In the genomic region with DNA sequence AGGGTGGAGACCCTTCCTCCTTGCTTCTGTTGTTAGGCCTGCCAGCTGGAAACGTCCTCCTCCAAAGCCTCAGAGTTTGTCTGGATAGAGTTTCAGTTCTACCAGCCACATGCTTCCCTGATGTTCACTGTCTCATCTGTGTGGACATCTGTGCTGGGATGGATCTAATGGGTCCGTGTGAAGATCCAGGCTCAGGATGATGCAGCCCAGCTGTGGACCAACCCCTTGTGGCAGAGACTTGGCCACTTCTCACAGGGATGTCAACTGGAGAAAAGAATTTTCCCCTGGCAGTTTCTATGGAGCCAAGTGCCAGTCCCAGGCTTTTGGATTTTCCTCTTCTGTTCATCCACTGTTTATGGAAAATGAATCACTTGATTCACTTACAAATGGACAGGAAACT, we compare ENCODE assay signal across 21 mouse cellular contexts.
A peak's percentile ranks its signal among the peaks of the same experiment; 100 is the strongest.
DNase-seq lines count a peak whose midpoint lies in the region; ATAC-seq and TF ChIP-seq lines count a peak whose summit lies in the region.
"Had no signal": no experiment of that assay in that cellular context is flagged by ENCODE, and none has a peak within 500 bp of the region (broad histone marks: within the 10 kb centered on the region; RNA-seq: fewer than 3 reads in every experiment).

No protein-coding gene starts in this region.

- 23% methylated on average over 2 of the region's 2 CpGs for WGBS in kidney, postnatal 0 days
- WGBS in limb, embryonic 10.5 days = 72% methylated on average over 2 of the region's 2 CpGs
- 39% methylated on average over 2 of the region's 2 CpGs for WGBS in lung, embryonic 16.5 days
- 83% methylated on average over 2 of the region's 2 CpGs for WGBS in forebrain, embryonic 16.5 days
- 77% methylated on average over 2 of the region's 2 CpGs for WGBS in forebrain, embryonic 11.5 days

- H3K27me3 ChIP-seq in kidney, postnatal 0 days (ENCODE audit: insufficient read depth, low read length) = no peaks in the 10 kb centered on the region
- H3K27me3 ChIP-seq in limb, embryonic 10.5 days (ENCODE audit: low read depth, poor library complexity, severe bottlenecking) = no peaks in the 10 kb centered on the region
- H3K27me3 ChIP-seq in lung, embryonic 16.5 days (ENCODE audit: control insufficient read depth, insufficient read depth, low read depth, low read length) = no peaks in the 10 kb centered on the region
- no peaks in the 10 kb centered on the region for H3K27me3 ChIP-seq in forebrain, embryonic 16.5 days (replicated peaks; ENCODE audit: control insufficient read depth, insufficient read depth, low read length)
- H3K27me3 ChIP-seq in forebrain, embryonic 11.5 days (ENCODE audit: control insufficient read depth, insufficient read depth, low read length) = no peaks in the 10 kb centered on the region
- H3K27me3 ChIP-seq: hindbrain, embryonic 12.5 days; limb, embryonic 15.5 days; neural tube, embryonic 15.5 days had no signal

- TF ChIP-seq CTCF in kidney, postnatal 0 days (IDR thresholded peaks at IDR 0.05; ENCODE audit: low read depth) = no peak

- H3K27ac ChIP-seq in kidney, postnatal 0 days = no peak overlapping the region
- H3K27ac ChIP-seq in limb, embryonic 10.5 days = no peak overlapping the region
- no peak overlapping the region for H3K27ac ChIP-seq in lung, embryonic 16.5 days (ENCODE audit: low read length)
- no peak overlapping the region for H3K27ac ChIP-seq in forebrain, embryonic 16.5 days (ENCODE audit: low read length)
- no peak overlapping the region for H3K27ac ChIP-seq in forebrain, embryonic 11.5 days (ENCODE audit: low read depth, low read length)
- H3K27ac ChIP-seq: hindbrain, embryonic 12.5 days; limb, embryonic 15.5 days; liver, embryonic 14.5 days; midbrain, embryonic 10.5 days; neural tube, embryonic 15.5 days had no signal

- H3K36me3 ChIP-seq in kidney, postnatal 0 days (ENCODE audit: insufficient read depth, low read length) = no peaks in the 10 kb centered on the region
- H3K36me3 ChIP-seq in limb, embryonic 10.5 days = no peaks in the 10 kb centered on the region
- no peaks in the 10 kb centered on the region for H3K36me3 ChIP-seq in lung, embryonic 16.5 days (ENCODE audit: control insufficient read depth, insufficient read depth, low read length)
- H3K36me3 ChIP-seq in forebrain, embryonic 16.5 days (ENCODE audit: control insufficient read depth, insufficient read depth) = no peaks in the 10 kb centered on the region
- H3K36me3 ChIP-seq in forebrain, embryonic 11.5 days (ENCODE audit: control insufficient read depth, insufficient read depth, low read length) = no peaks in the 10 kb centered on the region
- H3K36me3 ChIP-seq: embryonic facial prominence, embryonic 13.5 days; hindbrain, embryonic 12.5 days; limb, embryonic 15.5 days; midbrain, embryonic 10.5 days; neural tube, embryonic 15.5 days had no signal

- H3K4me2 ChIP-seq in kidney, postnatal 0 days (ENCODE audit: low read length) = no peak overlapping the region
- no peak overlapping the region for H3K4me2 ChIP-seq in lung, embryonic 16.5 days (ENCODE audit: low read depth, low read length)
- no peak overlapping the region for H3K4me2 ChIP-seq in forebrain, embryonic 16.5 days (ENCODE audit: low read length)
- no peak overlapping the region for H3K4me2 ChIP-seq in forebrain, embryonic 11.5 days (ENCODE audit: low read depth, low read length, severe bottlenecking)
- H3K4me2 ChIP-seq: embryonic facial prominence, embryonic 13.5 days; hindbrain, embryonic 12.5 days; limb, embryonic 15.5 days; neural tube, embryonic 15.5 days had no signal

- no peaks in the 10 kb centered on the region for H3K4me1 ChIP-seq in kidney, postnatal 0 days (replicated peaks; ENCODE audit: insufficient read depth, low read length)
- H3K4me1 ChIP-seq in limb, embryonic 10.5 days = no peaks in the 10 kb centered on the region
- peaks cover 3% of the 10 kb centered on the region for H3K4me1 ChIP-seq in lung, embryonic 16.5 days (replicated peaks; ENCODE audit: control insufficient read depth, insufficient read depth, low read length)
- no peaks in the 10 kb centered on the region for H3K4me1 ChIP-seq in forebrain, embryonic 16.5 days (replicated peaks; ENCODE audit: control insufficient read depth, insufficient read depth, low read length)
- peaks cover 7% of the 10 kb centered on the region; the same call in 1 of the 2 replicates for H3K4me1 ChIP-seq in forebrain, embryonic 11.5 days (replicated peaks; ENCODE audit: control insufficient read depth, insufficient read depth, low read length)
- H3K4me1 ChIP-seq: neural tube, embryonic 15.5 days had no signal

- H3K9ac ChIP-seq in kidney, postnatal 0 days (ENCODE audit: low read depth, low read length) = no peak overlapping the region
- no peak overlapping the region for H3K9ac ChIP-seq in lung, embryonic 16.5 days (ENCODE audit: low read length)
- no peak overlapping the region for H3K9ac ChIP-seq in forebrain, embryonic 16.5 days (replicated peaks; ENCODE audit: low read depth, low read length)
- no peak overlapping the region for H3K9ac ChIP-seq in forebrain, embryonic 11.5 days (ENCODE audit: low read length)
- H3K9ac ChIP-seq: embryonic facial prominence, embryonic 13.5 days; forebrain, postnatal 0 days; hindbrain, embryonic 12.5 days; limb, embryonic 15.5 days; liver, embryonic 14.5 days; neural tube, embryonic 15.5 days had no signal

- ATAC-seq in kidney, postnatal 0 days (replicated peaks; ENCODE audit: low FRiP score, low read depth) = no peak
- ATAC-seq in lung, embryonic 16.5 days (ENCODE audit: low read depth) = peak; percentile 86
- ATAC-seq in forebrain, embryonic 16.5 days = no peak
- ATAC-seq in forebrain, embryonic 11.5 days (replicated peaks; ENCODE audit: low FRiP score) = no peak
- ATAC-seq: forebrain, postnatal 0 days had no signal

- DNase-seq in kidney, postnatal 0 days (ENCODE audit: low spot score) = peak; percentile 44
- no peak for DNase-seq in kidney, postnatal 36 days
- peak; percentile 15 for DNase-seq in limb, embryonic 10.5 days (ENCODE audit: low spot score)
- DNase-seq in lung, postnatal 4 days = peak; percentile 29 to 71
- DNase-seq in forebrain, embryonic 11.5 days (ENCODE audit: low spot score) = no peak
- DNase-seq: adrenal gland, postnatal 10 days; cerebellum, adult 18-20 months; cerebellum, postnatal 14 days; forebrain, postnatal 0 days; kidney, adult 11 months; kidney, postnatal 14 days; right cerebral cortex, adult 18-20 months; right cerebral cortex, postnatal 4 days had no signal

- H3K9me3 ChIP-seq in kidney, postnatal 0 days (replicated peaks; ENCODE audit: low read length) = no peaks in the 10 kb centered on the region
- no peaks in the 10 kb centered on the region for H3K9me3 ChIP-seq in limb, embryonic 10.5 days (replicated peaks)
- H3K9me3 ChIP-seq in lung, embryonic 16.5 days (ENCODE audit: control insufficient read depth, low read length) = no peaks in the 10 kb centered on the region
- no peaks in the 10 kb centered on the region for H3K9me3 ChIP-seq in forebrain, embryonic 16.5 days (ENCODE audit: control insufficient read depth, low read length)
- H3K9me3 ChIP-seq in forebrain, embryonic 11.5 days (ENCODE audit: control insufficient read depth, low read length) = no peaks in the 10 kb centered on the region
- H3K9me3 ChIP-seq: embryonic facial prominence, embryonic 13.5 days; hindbrain, embryonic 12.5 days; limb, embryonic 15.5 days; midbrain, embryonic 10.5 days; neural tube, embryonic 15.5 days had no signal

- H3K4me3 ChIP-seq in kidney, postnatal 0 days (replicated peaks; ENCODE audit: low read depth, low read length) = no peak overlapping the region
- no peak overlapping the region for H3K4me3 ChIP-seq in limb, embryonic 10.5 days
- H3K4me3 ChIP-seq in lung, embryonic 16.5 days (ENCODE audit: low read length) = no peak overlapping the region
- no peak overlapping the region for H3K4me3 ChIP-seq in forebrain, embryonic 16.5 days (replicated peaks; ENCODE audit: low read length)
- no peak overlapping the region for H3K4me3 ChIP-seq in forebrain, embryonic 11.5 days (ENCODE audit: low read depth, low read length)
- H3K4me3 ChIP-seq: embryonic facial prominence, embryonic 13.5 days; hindbrain, embryonic 12.5 days; limb, embryonic 15.5 days; midbrain, embryonic 10.5 days; neural tube, embryonic 15.5 days had no signal

Comparison
In these comparisons a context has a peak if more than half of its experiments do, and no peak if none do; other contexts are left out.
1. DNase-seq: peak in kidney, postnatal 0 days (single experiment), limb, embryonic 10.5 days (single experiment) and lung, postnatal 4 days (2 of 2); none in kidney, postnatal 36 days (0 of 2) and forebrain, embryonic 11.5 days (single experiment).